Mouse (Mus musculus): ENCODE measurements around the gene Dusp16.
A peak's percentile ranks its signal among the peaks of the same experiment; 100 is the strongest.

Dusp16 gene

GRCm38 (mm10) chr6:134792141-134793045 lies at the start of gene Dusp16:
TSS of gene Dusp16 (minus strand) at chr6:134792625.
- DNase-seq (ENCODE audit: low spot score in 2 of 2), result peak; percentile 59 to 87

- DNase-seq (ENCODE audit: low spot score in 2 of 2), result no peak
These were observed 47.9 kb upstream of the Dusp16 start for GRCm38 (mm10) chr6:134840346-134840745.

- DNase-seq (ENCODE audit: low spot score in 2 of 2), result no peak
These were observed 45.7 kb upstream of the Dusp16 start for GRCm38 (mm10) chr6:134838111-134838510.

GRCm38 (mm10) chr6:134834585-134835251 lies 42.3 kb upstream of the Dusp16 start:
- DNase-seq (ENCODE audit: low spot score in 2 of 2), result no peak

DNA sequence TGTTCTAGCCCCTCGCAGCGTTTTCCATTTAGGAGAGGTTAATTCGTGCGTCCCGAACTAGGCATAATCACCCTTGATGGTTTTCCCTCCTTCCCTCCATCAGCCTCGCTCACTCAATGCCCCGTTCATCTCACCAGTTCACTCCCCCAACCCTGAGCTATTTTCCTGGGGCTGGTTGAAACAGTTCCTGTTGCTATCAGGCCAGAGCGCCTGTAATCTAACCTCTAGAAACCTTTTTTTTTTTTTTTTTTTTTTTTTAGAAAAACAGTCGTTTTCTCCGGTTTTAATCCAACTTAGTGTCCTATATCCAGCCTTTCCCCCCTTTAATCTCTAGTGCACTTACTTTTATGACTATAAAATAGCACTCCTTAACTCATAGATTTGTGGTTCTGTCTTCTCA lies 38.4 kb upstream of the Dusp16 start:
- DNase-seq (ENCODE audit: low spot score in 2 of 2), result no peak

GRCm38 (mm10) chr6:134829786-134830700 lies 37.6 kb upstream of the Dusp16 start, which contains the start of gene Crebl2:
TSS of gene Crebl2 (plus strand) at chr6:134830154.
- peak; percentile 99 to 100 for DNase-seq (ENCODE audit: low spot score in 2 of 2)

DNA sequence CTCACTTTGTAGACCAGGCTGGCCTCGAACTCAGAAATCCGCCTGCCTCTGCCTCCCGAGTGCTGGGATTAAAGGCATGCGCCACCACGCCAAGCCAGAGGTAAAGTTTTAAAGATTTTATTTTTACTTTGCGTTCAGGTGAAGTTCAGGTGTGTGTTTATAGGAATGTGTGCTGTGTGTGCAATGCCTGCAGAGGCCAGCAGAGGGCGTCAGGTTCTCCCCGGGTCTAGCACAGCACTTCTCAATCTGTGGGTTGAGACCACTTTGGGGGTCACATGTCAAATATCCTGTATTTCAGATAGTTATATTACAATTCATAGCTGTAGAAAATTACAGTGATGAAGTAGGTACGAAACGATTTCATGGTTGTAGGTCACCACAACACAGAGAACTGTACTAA lies 30.4 kb upstream of the Dusp16 start:
- DNase-seq (ENCODE audit: low spot score in 2 of 2), result no peak

DNA sequence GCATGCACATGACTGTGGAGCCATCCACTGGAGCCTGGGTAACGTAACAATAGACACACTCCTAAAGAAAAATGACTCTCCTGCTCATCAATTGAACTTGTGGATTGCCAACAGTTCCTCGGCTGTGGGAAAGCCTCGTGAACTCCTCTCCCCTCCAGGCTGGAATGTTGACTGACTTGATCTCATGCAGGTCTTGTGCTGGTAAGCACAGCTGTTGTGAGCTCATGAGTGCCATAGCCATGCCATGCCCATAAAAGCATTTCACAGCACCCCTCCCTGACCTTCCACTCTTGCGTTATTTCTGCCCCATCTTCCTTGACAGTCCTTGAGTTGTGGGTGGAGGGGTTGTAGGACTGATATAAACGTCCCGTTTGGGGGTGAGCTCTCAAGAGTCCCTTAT lies 28.0 kb upstream of the Dusp16 start:
- no peak for DNase-seq (ENCODE audit: low spot score in 2 of 2)

DNA sequence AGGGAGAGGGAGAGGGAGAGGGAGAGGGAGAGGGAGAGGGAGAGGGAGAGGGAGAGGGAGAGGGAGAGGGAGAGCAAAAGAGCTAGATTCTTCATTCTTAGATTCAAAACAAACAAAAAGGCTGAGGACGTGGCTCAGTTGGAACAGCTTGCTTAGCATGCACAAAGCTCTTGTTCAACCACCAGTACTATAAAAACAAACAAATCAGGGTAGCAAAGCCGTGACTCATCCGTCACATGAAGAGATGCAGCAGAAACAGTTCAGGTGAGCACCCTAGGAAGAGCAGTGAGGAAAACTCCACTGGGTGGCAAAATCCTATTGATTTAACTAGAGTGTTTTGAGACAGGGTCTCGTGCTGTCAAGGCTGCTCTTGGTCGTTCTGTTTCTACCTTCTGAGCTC lies 27.3 kb upstream of the Dusp16 start:
- DNase-seq (ENCODE audit: low spot score in 2 of 2), result no peak

DNA sequence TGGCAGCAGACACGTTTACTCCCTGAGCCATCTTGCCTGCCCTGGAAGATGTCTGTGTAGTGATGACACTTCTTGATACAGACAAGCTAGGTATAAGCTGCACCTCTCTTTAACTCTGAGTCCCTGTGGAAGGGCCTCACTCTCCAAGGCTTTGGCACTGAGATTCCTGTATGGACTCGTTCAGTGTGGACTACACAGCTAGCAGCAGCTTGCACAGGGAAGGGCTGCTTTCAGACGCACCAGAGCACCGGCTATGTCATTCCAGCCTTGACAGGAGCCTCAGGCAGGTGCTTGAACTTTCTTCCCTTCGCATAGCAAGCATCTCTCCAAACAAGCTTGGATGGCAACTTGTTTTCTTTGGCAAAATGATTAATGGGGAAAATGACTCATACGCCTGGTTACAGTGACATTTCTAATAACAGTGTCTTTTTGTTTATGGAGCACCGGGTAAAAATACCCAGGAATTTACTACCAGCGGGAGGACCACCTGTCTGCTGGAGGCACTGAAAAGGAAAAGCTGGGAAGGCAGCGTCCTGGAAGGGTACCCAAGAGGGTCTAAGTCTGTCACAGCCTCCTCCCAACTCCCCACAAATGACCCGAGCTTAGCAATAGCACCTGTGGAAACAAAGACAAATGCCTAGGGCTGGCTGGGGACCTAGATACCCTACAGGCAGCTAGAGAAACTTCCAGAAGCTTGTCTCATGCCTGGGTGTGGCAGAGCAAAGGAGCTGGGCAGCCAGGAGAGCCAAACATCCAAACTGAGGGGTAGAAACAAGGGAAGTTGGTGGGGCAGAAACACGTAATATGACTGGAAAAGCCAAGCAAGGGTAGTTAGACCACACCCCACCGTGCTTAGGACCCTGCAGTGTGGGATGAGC lies 24.9 kb upstream of the Dusp16 start:
- DNase-seq (ENCODE audit: low spot score in 2 of 2), result no peak

DNA sequence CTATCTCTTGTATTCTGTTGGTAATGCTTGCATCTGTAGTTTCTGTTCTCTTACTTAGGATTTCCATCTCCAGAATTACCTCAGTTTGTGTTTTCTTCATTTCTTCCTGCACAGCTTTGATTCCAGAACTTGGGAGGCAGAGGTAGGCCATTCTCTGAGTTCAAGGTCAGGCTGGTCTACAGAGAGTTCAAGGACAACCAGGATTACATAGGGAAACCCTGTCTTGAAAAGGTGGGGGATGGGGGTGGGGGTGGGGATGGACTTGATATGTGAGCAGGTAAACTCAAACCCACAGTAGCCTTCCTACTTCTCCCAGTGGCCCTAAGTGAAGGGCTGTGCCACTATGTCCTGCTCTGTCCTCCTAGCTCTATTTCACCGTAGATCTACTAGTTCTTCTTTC lies 20.6 kb upstream of the Dusp16 start:
- no peak for DNase-seq (ENCODE audit: low spot score in 2 of 2)

DNA sequence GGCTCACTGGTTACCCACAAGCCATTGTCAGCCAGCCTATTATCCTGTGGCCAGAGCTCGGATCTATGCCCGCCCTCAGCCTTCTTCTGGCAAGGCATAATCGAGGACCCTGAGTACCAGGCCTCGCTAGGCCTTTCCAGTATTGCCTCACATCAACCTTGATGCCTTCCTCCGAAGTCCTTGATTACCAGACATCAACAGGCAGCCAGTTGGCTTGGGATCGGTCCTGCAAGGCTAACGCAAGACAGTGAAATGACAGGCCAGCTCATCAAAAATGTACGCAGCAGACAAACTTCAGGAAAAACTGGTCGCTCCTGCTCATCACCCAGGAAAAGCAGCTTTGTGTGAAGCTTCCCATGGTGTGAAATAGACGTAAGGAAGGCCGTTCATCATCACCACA lies 15.4 kb upstream of the Dusp16 start:
- no peak for DNase-seq (ENCODE audit: low spot score in 2 of 2)

DNA sequence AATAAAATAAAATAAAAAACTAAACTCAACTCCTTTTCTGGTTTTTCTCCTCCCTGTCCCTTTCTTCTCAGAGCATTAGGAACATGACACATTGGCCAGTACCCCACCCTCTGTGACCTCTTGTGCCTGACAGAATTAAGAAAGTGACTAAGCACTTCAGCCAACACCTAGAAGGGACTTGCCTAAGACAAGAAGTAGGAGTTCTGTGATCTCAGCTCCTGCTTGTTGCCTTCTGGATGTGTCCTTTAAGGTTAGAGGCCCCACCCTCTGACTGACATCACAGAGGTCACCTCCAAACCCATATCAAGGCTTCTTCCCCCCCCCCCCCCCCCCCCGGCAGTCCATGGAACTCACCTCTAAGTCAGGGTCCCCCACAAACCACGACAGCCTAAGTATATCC lies 14.7 kb upstream of the Dusp16 start:
- no peak for DNase-seq (ENCODE audit: low spot score in 2 of 2)

DNA sequence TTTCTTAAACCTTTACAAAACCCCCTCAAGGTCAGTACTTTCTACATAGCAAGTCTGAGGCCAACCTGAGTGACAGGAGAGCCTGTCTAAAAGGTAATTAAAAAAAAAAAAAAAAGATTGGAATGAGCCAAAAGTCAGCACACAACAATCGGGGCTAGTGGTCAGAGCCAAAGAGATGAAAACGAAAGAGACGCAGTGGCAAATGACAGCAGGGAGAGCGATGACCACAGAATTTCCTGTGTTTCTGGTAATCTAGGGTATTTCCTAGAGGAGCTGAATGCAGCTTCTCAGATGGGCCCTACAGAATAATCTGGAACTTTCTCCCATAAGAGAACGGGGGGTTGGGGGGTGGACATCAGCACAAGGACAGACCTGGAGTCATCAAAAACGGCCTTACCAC lies 13.7 kb upstream of the Dusp16 start:
- DNase-seq (ENCODE audit: low spot score in 2 of 2), result no peak

- DNase-seq (ENCODE audit: low spot score in 2 of 2), result no peak
These were observed 12.4 kb upstream of the Dusp16 start for GRCm38 (mm10) chr6:134804736-134805277.

GRCm38 (mm10) chr6:134802641-134803043 lies 10.2 kb upstream of the Dusp16 start:
- no peak for DNase-seq (ENCODE audit: low spot score in 2 of 2)

DNA sequence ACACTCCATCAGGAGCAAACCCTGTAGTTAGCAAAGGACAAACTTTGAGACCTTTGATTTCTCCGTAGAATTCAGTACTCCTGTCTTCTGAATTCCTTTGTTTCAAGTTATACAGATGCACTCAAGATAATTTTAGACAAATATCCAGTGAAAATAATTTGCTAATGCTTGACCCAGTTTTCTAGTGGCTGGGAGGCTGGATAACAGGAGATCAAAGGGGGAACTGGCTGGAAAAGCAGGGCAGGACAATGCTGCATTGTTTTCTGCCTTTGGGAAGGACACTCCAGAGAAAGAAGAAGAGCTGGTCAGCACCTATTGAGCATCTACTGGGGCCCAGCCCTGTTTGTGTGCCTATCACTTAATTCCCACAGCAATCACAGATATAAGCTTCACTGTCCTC lies 9.1 kb upstream of the Dusp16 start:
- DNase-seq (ENCODE audit: low spot score in 2 of 2), result no peak

GRCm38 (mm10) chr6:134796297-134796696 lies 3.9 kb upstream of the Dusp16 start:
- no peak for DNase-seq (ENCODE audit: low spot score in 2 of 2)

- DNase-seq (ENCODE audit: low spot score in 2 of 2), result peak; percentile 64 to 67
These were observed 1.6 kb upstream of the Dusp16 start for GRCm38 (mm10) chr6:134793911-134794520.

Data from frontal cortex, postnatal 36 days (tissue).